Mouse (Mus musculus) liver, embryonic 13.5 days (tissue): Measurements from ENCODE around the gene Gm11627. TPM values are rescaled to one million over a fixed set of nuclear protein-coding genes. Genes with fewer than 3 reads are reported as not detected.
"Not testable (repeated sequence)": the region's sequence is repeated elsewhere in the genome, so short reads cannot be mapped to it uniquely, and the experiment has no call there.

Experiments used
- ATAC-seq: fragments of 200-750 bp; cut with Nextera tagmentation; 2 replicates; pipeline ENCODE4 v1.8.0; 2017; ENCODE audit warnings: low read depth, mild to moderate bottlenecking, moderate number of reproducible peaks, moderate library complexity
- DNase-seq: peaks from one replicate; pipeline ENCODE4 v3.0.0; 2022
- H3K27ac ChIP-seq: fragments of 300-500 bp; sonication (generic); 2 replicates; pipeline ENCODE4 v1.5.1; 2015; ENCODE audit warnings: moderate library complexity, mild to moderate bottlenecking, inconsistent platforms
- H3K27me3 ChIP-seq: fragments of 300-500 bp; sonication (generic); 2 replicates; pipeline ENCODE4 v1.6.1; 2015; ENCODE audit warnings: mild to moderate bottlenecking, inconsistent platforms
- H3K36me3 ChIP-seq: fragments of 300-500 bp; sonication (generic); 2 replicates; pipeline ENCODE4 v1.6.1; 2015; ENCODE audit warnings: mild to moderate bottlenecking, inconsistent platforms
- H3K4me1 ChIP-seq: fragments of 300-500 bp; sonication (generic); replicated peaks from 2 replicates; pipeline ENCODE4 v1.6.1; 2015; ENCODE audit warnings: inconsistent platforms
- H3K4me2 ChIP-seq: fragments of 300-500 bp; sonication (generic); 2 replicates; pipeline ENCODE4 v1.6.1; 2015; ENCODE audit warnings: inconsistent platforms, mild to moderate bottlenecking, moderate library complexity
- H3K4me3 ChIP-seq: fragments of 300-500 bp; sonication (generic); replicated peaks from 2 replicates; pipeline ENCODE4 v1.5.1; 2015; ENCODE audit warnings: mild to moderate bottlenecking, inconsistent platforms
- H3K9ac ChIP-seq: fragments of 300-500 bp; sonication (generic); 2 replicates; pipeline ENCODE4 v1.6.1; 2015; ENCODE audit warnings: mild to moderate bottlenecking, inconsistent platforms
- H3K9me3 ChIP-seq: fragments of 300-500 bp; sonication (generic); replicated peaks from 2 replicates; pipeline ENCODE4 v1.6.1; 2016; ENCODE audit warnings: inconsistent platforms
- WGBS: fragments of 180-500 bp; shearing (Covaris S2); methylation state at CpG from one replicate; pipeline ENCODE4 v1.1.7; 2015; ENCODE audit not compliant: insufficient replicate concordance; 5-methylcytosine and 5-hydroxymethylcytosine counted together
- polyA plus RNA-seq: library from polyadenylated mRNA; unstranded; fragments of >200 nt; fragmentation: Nextera tagmentation; extraction: Ambion mirVana; gene quantifications from 2 replicates; pipeline ENCODE4 v1.2.1, GENCODE M21; 2015

Gene Gm11627
- polyA plus RNA-seq, 1 experiment from 2014 or later: 0.68 TPM

- WGBS: under 1% methylated on average over 50 of the region's 55 CpGs
- H3K9ac ChIP-seq: peak within 1 kb of the TSS; percentile 98
- H3K9me3 ChIP-seq: no peaks in the 10 kb centered on the region
Observed at GRCm38 (mm10) chr11:102556031-102556715, 23.1 kb downstream of the Gm11627 start, which contains the start of gene Gpatch8. Gene Gpatch8 (minus strand): TSS chr11:102556392.

GRCm38 (mm10) chr11:102555400-102556030 lies 23.7 kb downstream of the Gm11627 start:
- WGBS: under 1% methylated on average over 39 of the region's 39 CpGs
- Histone ChIP-seq H3K27me3 (no peaks in the 10 kb centered on the region), H3K9me3 (no peaks in the 10 kb centered on the region), H3K9ac (peak overlapping the region; percentile 98), H3K36me3 (0 out of 2 replicates have a peak, but pooled peaks cover 5% of the 10 kb centered on the region), H3K4me3 (peak overlapping the region; percentile 100), H3K27ac (peak overlapping the region; percentile 92), H3K4me2 (peak overlapping the region; percentile 70), H3K4me1 (peaks cover 37% of the 10 kb centered on the region)
- DNase-seq (no peak), ATAC-seq (peak; percentile 64)

More at GRCm38 (mm10) chr11:102556031-102556715, 23.1 kb downstream of the Gm11627 start, which contains the start of gene Gpatch8:
- ATAC-seq (peak; percentile 93), DNase-seq (peak; percentile 79)
- H3K4me1 ChIP-seq: peaks cover 34% of the 10 kb centered on the region
- peak within 1 kb of the TSS; percentile 100 for H3K4me3 ChIP-seq
- peak within 1 kb of the TSS; percentile 92 for H3K27ac ChIP-seq
- H3K36me3 ChIP-seq: 0 out of 2 replicates have a peak, but pooled peaks cover 1% of the 10 kb centered on the region
- H3K4me2 ChIP-seq: peak within 1 kb of the TSS; percentile 70
- H3K27me3 ChIP-seq: no peaks in the 10 kb centered on the region

- Histone ChIP-seq H3K4me1 (peaks cover 47% of the 10 kb centered on the region), H3K9ac (no peak overlapping the region), H3K36me3 (peaks cover 16% of the 10 kb centered on the region), H3K27me3 (no peaks in the 10 kb centered on the region), H3K9me3 (no peaks in the 10 kb centered on the region), H3K27ac (no peak overlapping the region), H3K4me2 (no peak overlapping the region), H3K4me3 (no peak overlapping the region)
- ATAC-seq (no peak), DNase-seq (no peak)
- WGBS: 86% methylated on average over 3 of the region's 3 CpGs
Observed at GRCm38 (mm10) chr11:102552051-102552450, 27.2 kb downstream of the Gm11627 start.

- no peak overlapping the region for H3K4me3 ChIP-seq
- DNase-seq (no peak), ATAC-seq (no peak)
- H3K4me1 ChIP-seq: peaks cover 40% of the 10 kb centered on the region
- H3K4me2 ChIP-seq: no peak overlapping the region
- no peaks in the 10 kb centered on the region for H3K27me3 ChIP-seq
- no peak overlapping the region for H3K9ac ChIP-seq
- H3K9me3 ChIP-seq: no peaks in the 10 kb centered on the region
- H3K36me3 ChIP-seq: peaks cover 16% of the 10 kb centered on the region
- H3K27ac ChIP-seq: no peak overlapping the region
Observed at GRCm38 (mm10) chr11:102551176-102551575, 28.1 kb downstream of the Gm11627 start.

GRCm38 (mm10) chr11:102541471-102541870 lies 37.8 kb downstream of the Gm11627 start:
- no peak overlapping the region for H3K4me2 ChIP-seq
- H3K9me3 ChIP-seq: no peaks in the 10 kb centered on the region
- H3K36me3 ChIP-seq: peaks cover 16% of the 10 kb centered on the region
- H3K27ac ChIP-seq: no peak overlapping the region; the same call in 1 of the 2 replicates
- H3K4me3 ChIP-seq: no peak overlapping the region
- DNase-seq (no peak), ATAC-seq (no peak)
- H3K27me3 ChIP-seq: no peaks in the 10 kb centered on the region
- H3K4me1 ChIP-seq: peaks cover 32% of the 10 kb centered on the region
- no peak overlapping the region for H3K9ac ChIP-seq
- 81% methylated on average over 5 of the region's 5 CpGs for WGBS

- Histone ChIP-seq H3K36me3 (peaks cover 22% of the 10 kb centered on the region), H3K4me1 (peaks cover 32% of the 10 kb centered on the region)
- not testable (repeated sequence) for H3K9ac ChIP-seq, H3K27me3 ChIP-seq, H3K4me3 ChIP-seq, ATAC-seq, DNase-seq, H3K27ac ChIP-seq, H3K9me3 ChIP-seq, H3K4me2 ChIP-seq
Observed at GRCm38 (mm10) chr11:102540286-102540685, 39.0 kb downstream of the Gm11627 start.

- DNase-seq: no peak
- Histone ChIP-seq H3K27ac (no peak overlapping the region), H3K9me3 (no peaks in the 10 kb centered on the region), H3K36me3 (peaks cover 22% of the 10 kb centered on the region), H3K4me3 (no peak overlapping the region), H3K4me1 (peaks cover 32% of the 10 kb centered on the region), H3K4me2 (no peak overlapping the region), H3K27me3 (no peaks in the 10 kb centered on the region), H3K9ac (no peak overlapping the region)
- ATAC-seq: no peak
- WGBS: 78% methylated on average over 1 of the region's 1 CpGs
Observed at GRCm38 (mm10) chr11:102539690-102540089, 39.6 kb downstream of the Gm11627 start.

- Histone ChIP-seq H3K36me3 (peaks cover 22% of the 10 kb centered on the region), H3K27ac (no peak overlapping the region), H3K27me3 (no peaks in the 10 kb centered on the region), H3K4me2 (no peak overlapping the region), H3K4me3 (no peak overlapping the region), H3K9ac (no peak overlapping the region), H3K9me3 (no peaks in the 10 kb centered on the region), H3K4me1 (peaks cover 11% of the 10 kb centered on the region)
- 80% methylated on average over 3 of the region's 3 CpGs for WGBS
- no peak for ATAC-seq
- DNase-seq: no peak
Observed at GRCm38 (mm10) chr11:102536210-102536609, 43.1 kb downstream of the Gm11627 start.

GRCm38 (mm10) chr11:102534078-102534477 lies 45.2 kb downstream of the Gm11627 start:
- no peaks in the 10 kb centered on the region for H3K27me3 ChIP-seq
- no peak overlapping the region for H3K4me3 ChIP-seq
- no peak for ATAC-seq
- H3K4me2 ChIP-seq: no peak overlapping the region
- H3K9ac ChIP-seq: no peak overlapping the region
- no peak overlapping the region for H3K27ac ChIP-seq
- DNase-seq: no peak
- WGBS: 72% methylated on average over 2 of the region's 2 CpGs
- peaks cover 20% of the 10 kb centered on the region for H3K36me3 ChIP-seq
- no peaks in the 10 kb centered on the region for H3K9me3 ChIP-seq
- no peaks in the 10 kb centered on the region for H3K4me1 ChIP-seq

GRCm38 (mm10) chr11:102531425-102531824 lies 47.8 kb downstream of the Gm11627 start:
- no peaks in the 10 kb centered on the region for H3K4me1 ChIP-seq
- no peak overlapping the region for H3K27ac ChIP-seq
- H3K27me3 ChIP-seq: no peaks in the 10 kb centered on the region
- H3K9me3 ChIP-seq: no peaks in the 10 kb centered on the region
- no peak overlapping the region for H3K9ac ChIP-seq
- DNase-seq (no peak), ATAC-seq (no peak)
- WGBS: 64% methylated on average over 5 of the region's 5 CpGs
- H3K4me2 ChIP-seq: no peak overlapping the region
- peaks cover 9% of the 10 kb centered on the region; the same call in 1 of the 2 replicates for H3K36me3 ChIP-seq
- no peak overlapping the region for H3K4me3 ChIP-seq
